8 mouse cellular contexts compared by ENCODE assay signal in the genomic region with DNA sequence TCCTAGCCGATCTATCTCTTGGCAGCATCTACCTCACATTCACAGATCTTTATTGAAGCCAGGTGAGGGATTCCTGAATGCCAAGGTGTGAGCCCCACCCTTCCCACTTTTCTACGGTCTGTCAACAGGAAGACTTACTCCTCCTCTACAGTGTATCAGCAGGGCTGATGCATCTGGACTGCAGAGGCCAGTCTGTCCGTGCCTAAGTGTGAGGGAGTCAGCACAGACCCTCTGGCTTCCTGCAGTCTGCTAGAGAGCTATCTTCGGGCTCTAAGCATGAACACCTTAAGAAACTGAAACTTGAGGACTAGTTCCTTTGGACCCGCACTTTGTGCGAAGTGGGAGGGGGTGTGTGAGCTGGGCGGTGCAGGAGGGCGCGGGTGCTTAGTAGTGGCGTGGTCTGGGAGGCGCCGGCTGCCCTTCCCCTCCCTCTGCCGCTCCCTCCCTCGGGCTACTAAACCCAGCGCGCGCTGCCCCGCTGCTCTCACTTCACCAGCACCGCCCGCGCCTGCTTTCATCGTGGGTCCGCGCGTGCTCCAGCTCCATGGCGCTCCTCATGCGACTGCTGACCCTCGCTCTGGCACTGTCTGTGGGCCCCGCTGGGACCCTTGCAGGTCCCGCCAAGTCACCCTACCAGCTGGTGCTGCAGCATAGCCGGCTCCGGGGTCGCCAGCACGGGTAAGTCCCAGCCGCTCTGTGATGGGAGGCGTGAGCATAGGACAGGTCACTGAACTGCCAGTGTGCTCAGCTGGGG. TPM values are rescaled to one million over a fixed set of nuclear protein-coding genes. Genes with fewer than 3 reads are reported as not detected.
A peak's percentile ranks its signal among the peaks of the same experiment; 100 is the strongest.
DNase-seq lines count a peak whose midpoint lies in the region; ATAC-seq and TF ChIP-seq lines count a peak whose summit lies in the region.

Gene Tgfbi (plus strand): TSS at position 421 of the 754 bp plus-strand sequence.

- peak within 1 kb of the TSS; percentile 78 for H3K4me3 ChIP-seq in E14TG2a.4 (replicated peaks; ENCODE audit: low read length)
- H3K4me3 ChIP-seq in heart, embryonic 14.5 days (ENCODE audit: control insufficient read depth in 1 of 2, insufficient read depth in 1 of 2, low read depth in 1 of 2, low read length in 2 of 2), result peak within 1 kb of the TSS; percentile 58 to 61

- ATAC-seq in erythroblast, adult 5-6 weeks (replicated peaks; ENCODE audit: low FRiP score, poor library complexity, severe bottlenecking), result no peak
- peak; percentile 46; the same call in 1 of the 2 replicates for ATAC-seq in heart, embryonic 14.5 days (ENCODE audit: insufficient number of reproducible peaks, insufficient read depth, low FRiP score, low read depth)

- 2% methylated on average over 35 of the region's 36 CpGs for WGBS in heart, embryonic 14.5 days

- no peaks in the 10 kb centered on the region for H3K36me3 ChIP-seq in E14TG2a.4 (ENCODE audit: insufficient read depth, low read length)
- no peaks in the 10 kb centered on the region for H3K36me3 ChIP-seq in heart, embryonic 14.5 days (ENCODE audit: control insufficient read depth, insufficient read depth, low read length)

- no peak for TF ChIP-seq CTCF in E14TG2a.4 (conservative IDR thresholded peaks at IDR 0.05; ENCODE audit: low read length)

- no peaks in the 10 kb centered on the region for H3K9me3 ChIP-seq in E14TG2a.4 (ENCODE audit: low read length)
- no peaks in the 10 kb centered on the region for H3K9me3 ChIP-seq in heart, embryonic 14.5 days (ENCODE audit: control insufficient read depth, low read length)

- peaks cover 70% of the 10 kb centered on the region for H3K4me1 ChIP-seq in E14TG2a.4 (replicated peaks; ENCODE audit: low read depth, low read length)
- peaks cover 34 to 38% of the 10 kb centered on the region in 2 experiments for H3K4me1 ChIP-seq in heart, embryonic 14.5 days (ENCODE audit: control insufficient read depth in 2 of 2, insufficient read depth in 2 of 2, low read length in 2 of 2)

- peak within 1 kb of the TSS; percentile 97 for H3K4me2 ChIP-seq in heart, embryonic 14.5 days (ENCODE audit: low read length)

- peak within 1 kb of the TSS; percentile 78 for H3K9ac ChIP-seq in heart, embryonic 14.5 days (ENCODE audit: low read length)

- DNase-seq in R1 (ENCODE audit: low read depth, low spot score), result peak; percentile 34
- DNase-seq in kidney, postnatal 10 days, result peak; percentile 81
- DNase-seq in lung, postnatal 36 days, result peak; percentile 56
- DNase-seq in retina, embryonic 14.5 days (ENCODE audit: low spot score), result peak; percentile 70
- no peak for DNase-seq in layer of hippocampus, postnatal 14 days (ENCODE audit: low spot score in 2 of 2)

- 0 out of 4 replicates have a peak within 1 kb of the TSS, but pooled peaks of 1 of the 2 experiments have one; percentile 17 for H3K27ac ChIP-seq in heart, embryonic 14.5 days (replicated peaks in 1 of 2; ENCODE audit: control insufficient read depth in 1 of 2, insufficient read depth in 1 of 2, low read depth in 2 of 2, low read length in 2 of 2)

- peaks cover 81% of the 10 kb centered on the region for H3K27me3 ChIP-seq in E14TG2a.4 (ENCODE audit: insufficient read depth, low read length)
- H3K27me3 ChIP-seq in heart, embryonic 14.5 days (ENCODE audit: control insufficient read depth, insufficient read depth, low read length), result peaks cover 22% of the 10 kb centered on the region; the same call in 1 of the 2 replicates

RNA-seq across cellular contexts. Expression of gene Tgfbi, which starts in this region (rescaled TPM):
- total RNA-seq in erythroblast, adult 5-6 weeks (2015; ENCODE audit: low replicate concordance), result 20.4 and 25.7 TPM in 2 replicates
- 20.8 and 27.5 TPM in 2 replicates for total RNA-seq in erythroblast, adult 5-6 weeks (2017; ENCODE audit: low replicate concordance)
- polyA plus RNA-seq in heart, embryonic 14.5 days (2014; fragmentation: Nextera tagmentation; extraction: Ambion mirVana), result 37.7 and 46.2 TPM in 2 replicates
- 1 to 10 TPM; 3.3 to 4.7 TPM for total RNA-seq in layer of hippocampus, postnatal 14 days (2021)

Comparison
In these comparisons a context has a peak if more than half of its experiments do, and no peak if none do; other contexts are left out.
1. DNase-seq: peak in R1 (single experiment), kidney, postnatal 10 days (single experiment), lung, postnatal 36 days (single experiment) and retina, embryonic 14.5 days (single experiment); none in layer of hippocampus, postnatal 14 days (0 of 2).